Mouse (Mus musculus) urinary bladder, postnatal 10 days (tissue): ENCODE data around the gene Vps72.

Experiments
- DNase-seq: peaks from one replicate; pipeline ENCODE4 v3.0.0; 2022; ENCODE audit warnings: low spot score

Gene Vps72

GRCm38 (mm10) chr3:95169996-95170395 is 59.2 kb downstream of the Vps72 start:
- DNase-seq = no peak

- DNase-seq = no peak
Observed at GRCm38 (mm10) chr3:95171105-95171504, 60.3 kb downstream of the Vps72 start.
